In the genomic region with DNA sequence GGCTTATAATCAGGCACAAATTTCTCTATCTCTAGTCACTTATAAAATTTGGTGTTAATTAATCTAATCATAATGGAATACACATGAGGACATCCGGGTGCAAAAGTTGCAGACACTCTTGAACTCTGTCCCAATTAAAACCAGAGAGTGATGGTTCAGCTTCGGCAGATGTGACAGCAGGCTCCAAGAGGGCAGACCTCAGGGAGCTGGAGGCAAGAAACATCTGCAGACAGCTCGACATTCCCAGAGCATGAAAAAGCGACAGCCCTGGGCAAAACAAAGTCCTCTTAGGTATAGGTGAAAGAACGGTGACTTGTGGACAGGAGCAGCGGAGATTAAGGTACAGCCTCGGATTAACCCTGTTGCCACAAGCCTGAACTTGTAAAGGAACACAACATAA, we compare ENCODE assay signal across 18 mouse cellular contexts.
"Had no signal": no experiment of that assay in that cellular context is flagged by ENCODE, and none has a peak within 500 bp of the region (broad histone marks: within the 10 kb centered on the region; RNA-seq: fewer than 3 reads in every experiment).

No protein-coding gene starts in this region.

- H3K27ac ChIP-seq: limb, embryonic 12.5 days; limb, embryonic 15.5 days; liver, embryonic 14.5 days; macrophage; midbrain, embryonic 12.5 days; midbrain, embryonic 15.5 days; neural tube, embryonic 12.5 days; neural tube, embryonic 15.5 days; stomach, embryonic 15.5 days had no signal

- H3K4me1 ChIP-seq: limb, embryonic 12.5 days; limb, embryonic 15.5 days; midbrain, embryonic 12.5 days; midbrain, embryonic 15.5 days; neural tube, embryonic 12.5 days; neural tube, embryonic 15.5 days; stomach, embryonic 15.5 days had no signal

- H3K36me3 ChIP-seq: limb, embryonic 12.5 days; limb, embryonic 15.5 days; midbrain, embryonic 12.5 days; midbrain, embryonic 15.5 days; neural tube, embryonic 12.5 days; neural tube, embryonic 15.5 days; stomach, embryonic 15.5 days had no signal

- H3K9me3 ChIP-seq: limb, embryonic 12.5 days; limb, embryonic 15.5 days; midbrain, embryonic 12.5 days; midbrain, embryonic 15.5 days; neural tube, embryonic 12.5 days; neural tube, embryonic 15.5 days; stomach, embryonic 15.5 days had no signal

- H3K4me2 ChIP-seq: limb, embryonic 12.5 days; limb, embryonic 15.5 days; liver, embryonic 11.5 days; lung, embryonic 14.5 days; midbrain, embryonic 12.5 days; midbrain, embryonic 15.5 days; neural tube, embryonic 12.5 days; neural tube, embryonic 15.5 days; stomach, embryonic 15.5 days had no signal

- H3K4me3 ChIP-seq: limb, embryonic 12.5 days; limb, embryonic 15.5 days; midbrain, embryonic 12.5 days; midbrain, embryonic 15.5 days; neural tube, embryonic 12.5 days; neural tube, embryonic 15.5 days; stomach, embryonic 15.5 days had no signal

- DNase-seq: liver, postnatal 0 days; lung, embryonic 14.5 days; right cerebral cortex, adult 18-20 months; right cerebral cortex, postnatal 14 days; spleen, adult 18-20 months; thymus, postnatal 25 days had no signal

- H3K9ac ChIP-seq: limb, embryonic 12.5 days; limb, embryonic 15.5 days; liver, embryonic 14.5 days; liver, postnatal 0 days; lung, embryonic 14.5 days; midbrain, embryonic 12.5 days; midbrain, embryonic 15.5 days; neural tube, embryonic 12.5 days; neural tube, embryonic 15.5 days; stomach, embryonic 15.5 days had no signal

- H3K27me3 ChIP-seq: limb, embryonic 12.5 days; limb, embryonic 15.5 days; midbrain, embryonic 12.5 days; midbrain, embryonic 15.5 days; neural tube, embryonic 12.5 days; neural tube, embryonic 15.5 days; stomach, embryonic 15.5 days had no signal

- ATAC-seq: intestine, postnatal 0 days; liver, postnatal 0 days; lung, postnatal 0 days; midbrain, embryonic 15.5 days had no signal
